Mouse (Mus musculus) embryonic facial prominence, embryonic 14.5 days (tissue): ENCODE measurements at regions not wholly inside any gene's neighbourhood (a gene's known extent, or its start where the extent isn't known, plus 50 kb on each side); places are given as distances from the start of the nearest gene placed in this dataset.
"Not testable (repeated sequence)": the region's sequence is repeated elsewhere in the genome, so short reads cannot be mapped to it uniquely, and the experiment has no call there.

Experiments used
- ATAC-seq: fragments of 200-750 bp; cut with Nextera tagmentation; 2 replicates; pipeline ENCODE4 v1.8.0; 2017; ENCODE audit warnings: low read depth, moderate number of reproducible peaks, moderate TSS enrichment
- DNase-seq: peaks from one replicate; pipeline ENCODE4 v3.0.0-alpha.2; 2015; ENCODE audit warnings: low spot score
- H3K27ac ChIP-seq: fragments of 300-500 bp; sonication (generic); replicated peaks from 2 replicates; pipeline ENCODE4 v1.5.1; 2014; ENCODE audit warnings: low read depth, mild to moderate bottlenecking, low read length, moderate library complexity
- H3K27me3 ChIP-seq: fragments of 300-500 bp; sonication (generic); replicated peaks from 2 replicates; pipeline ENCODE4 v1.6.1; 2014; ENCODE audit warnings: low read length; ENCODE audit not compliant: control insufficient read depth, insufficient read depth
- H3K36me3 ChIP-seq: fragments of 300-500 bp; sonication (generic); 2 replicates; pipeline ENCODE4 v1.6.1; 2014; ENCODE audit warnings: low read length, mixed read lengths; ENCODE audit not compliant: control insufficient read depth, insufficient read depth
- H3K4me1 ChIP-seq: fragments of 300-500 bp; sonication (generic); 2 replicates; pipeline ENCODE4 v1.6.1; 2014; ENCODE audit warnings: antibody characterized with exemption, low read length; ENCODE audit not compliant: control insufficient read depth, insufficient read depth
- H3K4me2 ChIP-seq: fragments of 300-500 bp; sonication (generic); 2 replicates; pipeline ENCODE4 v1.6.1; 2014; ENCODE audit warnings: low read depth, mild to moderate bottlenecking, low read length, moderate library complexity, mixed read lengths
- H3K4me3 ChIP-seq: fragments of 300-500 bp; sonication (generic); 2 replicates; pipeline ENCODE4 v1.5.1; 2014; ENCODE audit warnings: low read depth, mild to moderate bottlenecking, low read length
- H3K9ac ChIP-seq: fragments of 300-500 bp; sonication (generic); 2 replicates; pipeline ENCODE4 v1.6.1; 2014; ENCODE audit warnings: low read depth, mild to moderate bottlenecking, low read length, moderate library complexity, mixed read lengths
- H3K9me3 ChIP-seq: fragments of 300-500 bp; sonication (generic); 2 replicates; pipeline ENCODE4 v1.6.1; 2016; ENCODE audit warnings: low read length; ENCODE audit not compliant: control insufficient read depth
- WGBS: fragments of 180-500 bp; shearing (Covaris S2); extraction: QIAGEN DNeasy Blood & Tissue Kit; methylation state at CpG from one replicate; pipeline ENCODE4 v1.1.7; 2014; 5-methylcytosine and 5-hydroxymethylcytosine counted together

DNA sequence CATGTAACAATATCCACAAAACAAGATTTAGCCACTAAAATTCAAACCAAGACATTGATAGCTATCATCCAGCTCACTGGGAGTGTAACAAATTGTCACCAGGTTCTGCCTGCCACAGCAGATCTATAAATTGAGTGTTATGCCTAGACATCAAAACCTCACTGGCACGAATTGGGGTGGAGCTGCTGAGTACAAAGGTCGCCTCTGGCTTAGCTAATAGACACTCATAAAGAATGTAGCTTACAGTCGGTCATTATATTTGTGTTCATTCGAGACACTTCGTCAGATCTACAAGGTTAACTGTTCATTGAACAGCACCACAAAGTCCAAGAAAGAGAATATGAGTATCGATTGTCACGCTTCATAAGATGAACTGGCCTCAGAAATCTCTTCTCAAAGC lies 1121.3 kb downstream of the Galc start:
- no peaks in the 10 kb centered on the region for H3K4me1 ChIP-seq
- no peak overlapping the region for H3K4me2 ChIP-seq
- DNase-seq (no peak), ATAC-seq (no peak)
- no peaks in the 10 kb centered on the region for H3K36me3 ChIP-seq
- H3K27ac ChIP-seq, result no peak overlapping the region
- 76% methylated on average over 7 of the region's 7 CpGs for WGBS
- no peaks in the 10 kb centered on the region for H3K27me3 ChIP-seq
- no peak overlapping the region for H3K9ac ChIP-seq
- no peak overlapping the region for H3K4me3 ChIP-seq
- no peaks in the 10 kb centered on the region for H3K9me3 ChIP-seq

DNA sequence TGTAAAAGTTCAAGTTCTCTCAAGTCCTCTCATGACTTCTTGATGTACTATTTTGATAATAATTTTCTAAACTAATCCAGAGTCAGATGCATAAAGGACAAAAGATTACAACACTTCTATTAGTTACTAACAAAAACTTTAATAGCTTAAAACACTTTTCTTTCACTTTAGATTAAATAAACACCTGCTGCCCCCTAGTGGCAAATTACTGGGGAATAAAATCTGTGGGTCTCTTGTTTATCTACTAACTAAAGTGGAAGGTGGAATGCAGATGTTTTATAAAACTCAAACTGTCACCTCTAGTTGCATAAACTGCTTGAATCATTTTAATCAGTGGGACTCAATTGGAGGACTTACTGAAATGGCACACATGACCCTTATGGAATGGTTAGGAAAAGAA lies 1129.0 kb downstream of the Galc start:
- Histone ChIP-seq H3K4me1 (no peaks in the 10 kb centered on the region), H3K27ac (no peak overlapping the region), H3K27me3 (no peaks in the 10 kb centered on the region), H3K36me3 (no peaks in the 10 kb centered on the region), H3K9ac (no peak overlapping the region), H3K4me3 (no peak overlapping the region), H3K4me2 (no peak overlapping the region), H3K9me3 (no peaks in the 10 kb centered on the region)
- ATAC-seq (no peak), DNase-seq (peak; percentile 63)

DNA sequence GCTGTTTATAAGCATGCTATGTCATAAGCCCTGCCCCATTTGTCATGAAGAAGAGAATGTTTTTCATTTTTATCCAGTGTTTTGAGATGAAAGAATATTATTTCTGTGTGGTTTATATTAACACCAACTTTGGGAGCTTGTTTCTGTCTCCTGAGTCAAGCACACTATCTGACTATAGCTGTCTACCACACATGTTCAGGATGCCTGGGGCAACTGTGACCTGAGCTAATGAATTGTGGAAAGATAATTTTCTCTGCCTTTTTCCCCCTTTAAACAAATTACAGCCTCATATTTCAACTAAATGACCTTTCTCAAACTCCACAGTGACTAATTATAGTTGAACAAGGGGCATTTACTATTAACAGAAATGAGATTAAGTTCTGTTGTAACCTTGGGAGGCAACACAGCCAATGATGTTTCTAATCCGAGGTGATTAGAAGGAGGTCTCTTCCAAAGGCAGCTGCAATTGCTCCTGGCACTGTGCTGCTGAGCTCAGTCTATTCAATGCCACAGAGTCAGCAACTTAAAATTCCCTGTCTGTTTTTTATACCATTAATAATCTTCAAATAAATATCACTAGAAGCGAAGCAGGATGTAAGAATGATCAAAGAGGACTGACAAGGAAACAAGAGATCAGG lies 1168.6 kb downstream of the Galc start:
- H3K4me1 ChIP-seq, result no peaks in the 10 kb centered on the region
- H3K4me2 ChIP-seq, result no peak overlapping the region
- H3K27ac ChIP-seq, result no peak overlapping the region
- no peaks in the 10 kb centered on the region for H3K9me3 ChIP-seq
- no peak for ATAC-seq
- WGBS, result 26% methylated on average over 2 of the region's 2 CpGs
- H3K27me3 ChIP-seq, result no peaks in the 10 kb centered on the region
- H3K9ac ChIP-seq, result no peak overlapping the region
- no peak overlapping the region for H3K4me3 ChIP-seq
- H3K36me3 ChIP-seq, result no peaks in the 10 kb centered on the region
- peak; percentile 4 for DNase-seq

DNA sequence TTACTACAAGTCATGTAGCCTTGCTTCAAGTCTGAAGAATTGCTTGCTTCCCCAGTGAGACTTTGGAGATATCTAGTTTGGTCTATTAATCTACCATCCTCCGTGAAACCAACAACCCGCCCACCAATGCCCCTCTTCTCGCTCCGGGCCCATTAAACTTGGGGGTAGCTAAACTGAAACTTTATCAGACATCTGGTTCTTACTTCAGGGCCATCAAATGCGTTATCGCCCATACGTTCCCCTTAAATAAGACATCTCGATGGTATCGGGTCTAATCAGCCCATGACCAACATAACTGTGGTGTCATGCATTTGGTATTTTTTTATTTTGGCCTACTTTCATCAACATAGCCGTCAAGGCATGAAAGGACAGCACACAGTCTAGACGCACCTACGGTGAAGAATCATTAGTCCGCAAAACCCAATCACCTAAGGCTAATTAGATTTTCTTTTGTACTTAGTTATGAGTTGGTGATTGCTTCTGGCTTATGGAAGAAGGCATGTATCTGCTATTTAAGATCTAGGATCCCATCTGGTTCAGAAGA lies 1197.8 kb downstream of the Galc start:
- H3K9me3 ChIP-seq, H3K27ac ChIP-seq, H3K9ac ChIP-seq, H3K4me1 ChIP-seq, H3K36me3 ChIP-seq, H3K4me3 ChIP-seq, H3K27me3 ChIP-seq, H3K4me2 ChIP-seq, DNase-seq: not testable (repeated sequence)
- WGBS, result 90% methylated on average over 10 of the region's 13 CpGs
- peak; percentile 100 for ATAC-seq

DNA sequence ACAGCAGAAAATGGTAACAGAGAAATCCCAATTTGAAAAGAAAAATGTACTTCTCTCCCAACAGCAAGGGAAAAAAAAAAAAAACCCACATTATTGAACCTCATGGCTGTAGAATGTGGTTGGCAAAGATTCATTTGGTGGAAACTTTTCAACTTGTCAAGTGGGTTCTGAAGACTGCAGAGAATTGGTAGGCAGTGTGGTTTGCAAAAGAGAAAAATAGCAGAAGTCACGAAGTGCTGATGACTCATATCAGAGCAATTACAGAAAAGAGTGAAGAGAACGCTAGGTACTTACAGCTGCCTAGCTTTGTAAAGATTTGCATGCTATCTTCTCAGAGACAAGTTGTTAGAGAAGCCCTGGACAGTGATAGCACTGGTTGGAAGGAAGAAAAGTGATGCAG lies 1211.6 kb downstream of the Galc start:
- Histone ChIP-seq H3K27ac (no peak overlapping the region), H3K4me1 (no peaks in the 10 kb centered on the region)
- 63% methylated on average over 2 of the region's 2 CpGs for WGBS

More for the DNA sequence above, 1211.6 kb downstream of the Galc start:
- H3K4me3 ChIP-seq, result no peak overlapping the region
- peaks cover 6% of the 10 kb centered on the region; the same call in 1 of the 2 replicates for H3K9me3 ChIP-seq
- no peaks in the 10 kb centered on the region for H3K27me3 ChIP-seq
- ATAC-seq (no peak), DNase-seq (peak; percentile 41)
- H3K9ac ChIP-seq, result no peak overlapping the region
- no peaks in the 10 kb centered on the region for H3K36me3 ChIP-seq
- no peak overlapping the region for H3K4me2 ChIP-seq
